Mouse (Mus musculus) midbrain, postnatal 0 days (tissue): ENCODE data around the gene Cfhr2. TPM values are rescaled to one million over a fixed set of nuclear protein-coding genes. Genes with fewer than 3 reads are reported as not detected.
"Not testable (repeated sequence)": the region's sequence is repeated elsewhere in the genome, so short reads cannot be mapped to it uniquely, and the experiment has no call there.

Experiments used
- ATAC-seq: fragments of 200-750 bp; cut with Nextera tagmentation; 2 replicates; pipeline ENCODE4 v1.8.0; 2017; ENCODE audit warnings: moderate number of reproducible peaks, mild to moderate bottlenecking, moderate TSS enrichment, moderate library complexity; ENCODE audit not compliant: low FRiP score
- DNase-seq: peaks from one replicate; pipeline ENCODE4 v3.0.0-alpha.2; 2015; ENCODE audit warnings: low spot score
- H3K27ac ChIP-seq: fragments of 300-500 bp; sonication (generic); 2 replicates; pipeline ENCODE4 v1.5.1; 2014; ENCODE audit warnings: low read depth, mild to moderate bottlenecking, low read length, mixed read lengths
- H3K27me3 ChIP-seq: fragments of 300-500 bp; sonication (generic); 2 replicates; pipeline ENCODE4 v1.6.1; 2014; ENCODE audit warnings: low read length, control low read depth, mixed read lengths; ENCODE audit not compliant: insufficient read depth
- H3K36me3 ChIP-seq: fragments of 300-500 bp; sonication (generic); 2 replicates; pipeline ENCODE4 v1.6.1; 2014; ENCODE audit warnings: low read length, control low read depth, mixed read lengths; ENCODE audit not compliant: insufficient read depth
- H3K4me1 ChIP-seq: fragments of 300-500 bp; sonication (generic); 2 replicates; pipeline ENCODE4 v1.6.1; 2014; ENCODE audit warnings: mild to moderate bottlenecking, control low read depth, antibody characterized with exemption, low read length, mixed read lengths; ENCODE audit not compliant: insufficient read depth
- H3K4me2 ChIP-seq: fragments of 300-500 bp; sonication (generic); 2 replicates; pipeline ENCODE4 v1.6.1; 2014; ENCODE audit warnings: low read depth, mild to moderate bottlenecking, low read length, mixed read lengths; ENCODE audit not compliant: poor library complexity, severe bottlenecking
- H3K4me3 ChIP-seq: fragments of 300-500 bp; sonication (generic); 2 replicates; pipeline ENCODE4 v1.5.1; 2014; ENCODE audit warnings: low read depth, mild to moderate bottlenecking, low read length, moderate library complexity
- H3K9ac ChIP-seq: fragments of 300-500 bp; sonication (generic); replicated peaks from 2 replicates; pipeline ENCODE4 v1.6.1; 2014; ENCODE audit warnings: mild to moderate bottlenecking, low read length, moderate library complexity, mixed read lengths; ENCODE audit not compliant: poor library complexity, severe bottlenecking
- H3K9me3 ChIP-seq: fragments of 300-500 bp; sonication (generic); 2 replicates; pipeline ENCODE4 v1.6.1; 2016; ENCODE audit warnings: low read length, control low read depth
- CTCF ChIP-seq: IDR thresholded peaks from 2 replicates; pipeline ENCODE4 v1.5.1; 2016; ENCODE audit warnings: antibody characterized with exemption, mild to moderate bottlenecking
- WGBS: fragments of 180-500 bp; shearing (Covaris S2); extraction: QIAGEN DNeasy Blood & Tissue Kit; methylation state at CpG from one replicate; pipeline ENCODE4 v1.1.7; 2014; 5-methylcytosine and 5-hydroxymethylcytosine counted together
- polyA plus RNA-seq: library from polyadenylated mRNA; unstranded; fragments of >200 nt; fragmentation: Nextera tagmentation; extraction: Ambion mirVana; gene quantifications from 2 replicates; pipeline ENCODE4 v1.2.1, GENCODE M21; 2015
- total RNA-seq: library from RNA; depleted of rRNA; stranded (reverse); fragments of >200 nt; gene quantifications from 2 replicates; pipeline ENCODE4 v1.2.3, GENCODE M21; 2014; rRNA removed

Cfhr2 gene
- total and polyA plus RNA-seq, 2 experiments from 2014 or later, result not detected

DNA sequence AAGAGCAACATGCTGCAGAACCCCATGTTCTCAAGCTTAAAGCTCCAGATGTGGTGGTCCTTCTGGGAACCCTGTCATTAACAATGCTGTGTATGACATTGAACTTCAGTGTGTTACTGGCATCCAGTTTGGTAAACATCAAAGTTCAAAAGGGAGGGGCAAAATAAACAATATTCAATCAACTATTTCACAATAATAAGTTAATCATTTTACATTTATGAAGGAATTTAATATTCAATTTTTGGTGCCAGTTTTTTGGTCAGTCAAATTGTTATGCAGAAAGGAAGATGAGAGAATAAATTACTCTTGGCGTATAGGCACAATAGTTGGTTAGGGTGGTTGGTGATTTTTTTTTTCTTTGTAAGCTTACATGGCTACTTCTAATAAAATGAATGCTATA, 77.4 kb downstream of the Cfhr2 start, which contains the start of gene Gm4788:
TSS of gene Gm4788 (minus strand) at position 101 of the 400 bp plus-strand sequence.
- no peak for ATAC-seq
- no peak within 1 kb of the TSS for H3K4me3 ChIP-seq
- no peak within 1 kb of the TSS for H3K9ac ChIP-seq
- no peak within 1 kb of the TSS for H3K27ac ChIP-seq
- H3K9me3 ChIP-seq, result no peaks in the 10 kb centered on the region
- no peak within 1 kb of the TSS for H3K4me2 ChIP-seq
- H3K36me3 ChIP-seq, result no peaks in the 10 kb centered on the region
- no peak for TF ChIP-seq CTCF
- H3K4me1 ChIP-seq, result no peaks in the 10 kb centered on the region
- DNase-seq, result no peak
- 97% methylated on average over 1 of the region's 1 CpGs for WGBS
- no peaks in the 10 kb centered on the region for H3K27me3 ChIP-seq

DNA sequence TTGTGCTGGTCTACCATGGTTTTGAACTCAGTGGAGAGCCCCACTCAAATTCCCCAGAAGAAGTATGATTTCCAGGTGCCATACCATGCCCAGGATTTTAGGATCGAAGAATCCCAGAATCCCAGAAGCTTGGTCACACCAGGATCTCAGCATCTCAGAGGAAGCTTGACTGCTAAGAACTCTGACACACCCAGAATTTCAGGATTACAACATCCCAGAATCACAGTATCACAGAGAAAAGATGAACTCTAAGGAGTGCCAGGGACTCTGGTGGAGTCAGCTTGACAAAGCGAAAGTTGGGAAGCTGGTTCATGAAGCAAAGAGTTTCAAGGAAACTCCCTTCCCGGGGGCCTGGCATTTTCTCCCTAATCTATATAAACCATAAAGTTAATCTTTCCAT, 88.6 kb downstream of the Cfhr2 start:
- DNase-seq, ATAC-seq, H3K9me3 ChIP-seq, H3K27me3 ChIP-seq, H3K9ac ChIP-seq, H3K4me1 ChIP-seq, H3K4me3 ChIP-seq, H3K4me2 ChIP-seq, H3K36me3 ChIP-seq, H3K27ac ChIP-seq: not testable (repeated sequence)
- WGBS, result 91% methylated on average over 3 of the region's 3 CpGs

Other genes with a start within 250 kb of the Cfhr2 start
- gene Gm4788, start 77.5 kb downstream of the Cfhr2 start, total RNA-seq, result not detected in 2 replicates
- gene Gm4788, start 77.5 kb downstream of the Cfhr2 start, polyA plus RNA-seq, result not detected in 2 replicates